Mouse (Mus musculus) adrenal gland, adult 18-20 months (tissue): ENCODE data around the gene Ptprd. TPM values are rescaled to one million over a fixed set of nuclear protein-coding genes. Genes with fewer than 3 reads are reported as not detected.

Experiments used
- DNase-seq, 2 experiments: peaks; one replicate each; pipeline ENCODE4 v3.0.0; 2021 to 2022; ENCODE audit warnings: low spot score in 2 of 2
- total RNA-seq, 2 experiments: library from RNA; stranded (reverse); gene quantifications; 1 replicate in 1 of 2; 2 replicates in 1 of 2; pipeline ENCODE4 v1.2.3; 2021

The Ptprd gene
- total RNA-seq, 2 experiments from 2014 or later = 65.4 to 86.4 TPM

GRCm38 (mm10) chr4:76344059-76344458 is 1867.7 kb downstream of the Ptprd start:
- DNase-seq = no peak

GRCm38 (mm10) chr4:76337926-76338325 is 1873.8 kb downstream of the Ptprd start:
- DNase-seq = no peak

- no peak for DNase-seq
Observed at GRCm38 (mm10) chr4:76327346-76327745, 1884.4 kb downstream of the Ptprd start.

GRCm38 (mm10) chr4:76325646-76326045 is 1886.1 kb downstream of the Ptprd start:
- DNase-seq = no peak

DNA sequence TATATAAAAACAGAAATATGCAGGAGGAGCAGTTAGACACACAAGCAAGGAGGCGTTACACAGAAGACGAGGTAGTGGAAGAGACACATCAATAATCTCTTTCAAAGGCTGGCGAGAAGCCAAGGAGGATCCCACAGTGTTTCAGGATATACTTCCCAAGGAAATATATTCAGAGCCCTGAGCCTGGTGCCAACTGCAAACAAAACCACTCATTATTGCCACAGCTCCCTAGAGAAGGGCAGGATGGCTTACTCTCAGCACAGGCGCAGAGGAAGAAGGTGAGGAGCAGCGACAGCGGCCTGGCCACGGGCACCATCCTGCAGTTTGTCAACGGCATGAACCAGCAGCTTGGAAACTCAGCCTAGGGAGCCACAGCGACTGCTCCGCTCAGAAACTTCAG is 1886.8 kb downstream of the Ptprd start:
- no peak for DNase-seq

DNA sequence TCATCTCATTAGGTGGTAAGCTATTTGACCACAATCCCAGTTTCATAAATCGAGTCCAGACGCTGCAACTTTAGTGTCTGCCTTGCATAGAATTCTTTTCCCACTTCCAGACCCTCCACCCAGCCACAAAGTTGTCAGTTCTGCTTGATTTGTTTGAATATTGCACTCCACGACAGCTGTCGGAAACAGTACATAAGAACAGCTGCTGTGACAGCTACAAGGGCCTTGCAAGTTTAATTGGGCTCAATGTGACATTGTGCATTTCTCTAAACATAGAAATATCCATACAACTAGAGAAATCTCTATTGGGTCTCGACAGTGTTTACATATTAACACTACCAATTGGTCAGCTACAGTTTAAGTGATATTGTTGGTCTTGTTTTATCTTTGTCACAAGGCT is 1887.3 kb downstream of the Ptprd start:
- no peak for DNase-seq

- no peak for DNase-seq
Observed at GRCm38 (mm10) chr4:76319874-76320273, 1891.9 kb downstream of the Ptprd start.

GRCm38 (mm10) chr4:76315977-76316376 is 1895.8 kb downstream of the Ptprd start:
- no peak for DNase-seq

- DNase-seq = no peak
Observed at GRCm38 (mm10) chr4:76313749-76314148, 1898.0 kb downstream of the Ptprd start.

DNA sequence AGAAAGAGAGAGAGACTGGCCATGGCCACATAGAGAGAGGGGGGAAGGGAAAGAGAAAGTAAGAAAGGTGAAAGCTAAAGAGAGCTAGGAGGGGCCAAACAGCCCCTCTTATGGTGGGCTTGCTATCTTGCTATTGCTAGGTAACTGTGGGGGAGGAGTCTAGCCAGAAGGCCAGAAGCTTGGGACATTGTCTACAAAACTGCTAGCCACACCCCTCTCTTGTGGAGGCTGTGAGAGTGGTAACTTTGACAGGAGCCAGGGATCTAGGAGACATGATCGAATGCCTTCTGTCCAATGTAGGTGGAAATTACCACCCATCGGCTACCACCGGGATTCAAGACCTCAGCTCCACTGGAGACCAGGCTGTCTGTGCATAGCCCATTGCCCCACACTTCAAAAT is 1899.2 kb downstream of the Ptprd start:
- DNase-seq = no peak

DNA sequence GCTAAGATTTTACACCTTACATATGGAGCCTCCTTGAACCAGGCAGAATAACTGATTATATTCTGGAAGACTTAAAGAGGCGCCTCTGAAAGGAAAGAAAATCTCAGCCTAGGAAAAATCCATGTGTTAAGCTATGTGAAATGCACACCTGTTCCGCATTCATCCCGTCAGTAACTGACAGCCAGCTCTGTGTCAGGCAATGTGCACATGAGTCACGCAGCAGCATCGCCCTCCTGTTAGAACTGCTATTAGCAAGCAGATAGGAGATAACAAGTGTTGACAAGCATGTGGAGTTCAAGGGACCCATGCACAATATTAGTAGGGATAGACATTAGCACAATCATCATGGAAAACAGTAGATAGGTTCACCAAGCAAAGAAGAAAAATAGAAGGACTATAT is 1905.8 kb downstream of the Ptprd start:
- DNase-seq = no peak

GRCm38 (mm10) chr4:76297375-76297774 is 1914.4 kb downstream of the Ptprd start:
- no peak for DNase-seq

GRCm38 (mm10) chr4:76292733-76293357 is 1918.9 kb downstream of the Ptprd start:
- no peak for DNase-seq

- no peak for DNase-seq
Observed at GRCm38 (mm10) chr4:76290484-76290818, 1921.3 kb downstream of the Ptprd start.

GRCm38 (mm10) chr4:76289612-76290483 is 1921.9 kb downstream of the Ptprd start:
- no peak for DNase-seq

DNA sequence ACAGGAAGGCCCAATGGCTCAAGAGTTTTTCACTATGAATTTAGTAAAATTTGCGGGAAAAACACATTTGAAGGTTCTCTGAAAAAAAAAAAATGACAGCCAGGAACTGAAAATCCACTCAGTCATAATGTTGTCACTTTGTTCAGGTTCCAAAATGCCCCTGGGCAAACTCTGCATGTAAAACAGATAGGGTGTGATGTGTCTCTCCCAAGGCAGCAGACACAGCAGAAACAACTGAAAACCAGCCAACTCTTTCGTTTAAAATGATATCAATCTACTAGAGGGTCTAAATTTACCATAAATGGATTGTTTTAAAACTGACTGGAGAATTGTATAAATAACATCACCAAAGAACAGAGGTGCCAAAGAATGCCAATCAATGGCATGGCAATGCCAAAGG is 1925.7 kb downstream of the Ptprd start:
- DNase-seq = no peak

GRCm38 (mm10) chr4:76282886-76283285 is 1928.9 kb downstream of the Ptprd start:
- no peak for DNase-seq

- no peak for DNase-seq
Observed at GRCm38 (mm10) chr4:76262727-76263126, 1949.0 kb downstream of the Ptprd start.

DNA sequence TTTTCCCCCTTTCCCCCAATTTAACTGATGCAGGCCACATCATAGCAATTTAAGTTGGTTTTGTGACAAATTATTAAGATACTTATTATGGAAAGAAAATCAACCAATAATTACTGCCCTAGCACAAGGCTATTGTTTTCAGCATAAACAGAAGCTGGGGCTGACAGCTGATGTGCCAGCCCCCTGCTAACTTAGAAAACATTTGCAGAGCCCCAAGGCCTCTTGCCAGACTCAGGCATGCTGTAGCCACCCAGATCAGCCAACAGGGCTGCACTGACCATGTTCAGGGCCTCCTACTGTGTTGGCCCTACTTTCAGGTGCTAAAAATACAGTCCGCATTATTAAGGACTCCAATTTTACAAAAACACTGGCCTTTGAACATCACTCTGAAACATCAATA is 1951.1 kb downstream of the Ptprd start:
- no peak for DNase-seq

DNA sequence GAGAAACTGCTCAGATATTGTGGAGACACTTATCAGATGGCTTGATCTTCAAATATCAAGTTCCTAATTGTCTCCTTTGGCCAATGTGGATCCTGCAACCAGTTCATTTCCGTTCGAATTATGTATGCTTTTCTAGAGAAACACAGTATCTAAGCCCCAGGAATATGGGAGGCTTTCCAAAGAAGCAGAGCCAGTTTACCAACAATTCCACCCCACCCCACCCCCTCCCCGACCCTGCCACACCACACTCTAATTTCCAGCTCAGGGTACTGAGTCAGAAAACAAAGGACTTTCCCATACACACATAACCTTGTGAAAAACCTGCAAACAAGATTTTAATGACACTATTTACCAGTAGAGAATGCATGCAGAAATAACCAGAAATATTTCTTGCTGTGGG is 1951.5 kb downstream of the Ptprd start:
- no peak for DNase-seq

DNA sequence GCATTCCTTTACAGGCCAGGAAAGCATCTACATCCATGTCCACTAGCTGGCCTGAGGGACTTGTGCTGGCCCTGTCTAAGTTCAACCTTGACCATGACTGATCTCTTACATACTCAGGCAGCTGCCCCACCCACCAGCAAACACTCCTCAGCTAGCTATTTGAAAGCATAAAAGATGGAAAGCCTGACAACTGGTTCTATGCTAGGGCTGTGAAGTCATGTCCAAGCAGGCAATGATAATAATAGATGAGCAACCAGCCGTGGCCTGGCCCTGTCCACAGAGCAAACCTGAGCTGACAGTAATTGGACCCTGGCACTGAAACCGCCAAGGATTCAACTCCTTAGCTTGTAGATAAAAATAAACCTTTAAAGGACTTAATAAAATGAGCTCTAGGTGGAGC is 1952.1 kb downstream of the Ptprd start:
- DNase-seq = no peak

DNA sequence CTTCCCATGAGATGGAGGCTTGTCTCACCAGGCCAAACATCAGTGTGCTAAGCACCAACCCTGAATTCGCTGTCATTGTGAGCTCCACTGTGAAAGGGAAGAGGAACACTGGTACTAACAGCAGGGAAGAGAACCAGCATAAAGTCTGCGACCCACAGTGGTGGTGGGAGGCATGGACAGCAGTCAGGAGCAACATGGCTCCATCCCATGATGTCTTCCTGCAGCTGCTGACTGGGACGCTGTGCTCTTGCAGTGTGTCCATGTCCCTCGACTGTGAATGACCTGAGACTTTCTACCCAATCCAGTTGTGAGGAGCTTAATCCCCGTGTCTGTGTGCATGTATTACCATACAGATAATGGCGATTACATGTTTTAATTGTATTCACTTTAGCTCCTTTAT is 1967.4 kb downstream of the Ptprd start:
- no peak for DNase-seq

DNA sequence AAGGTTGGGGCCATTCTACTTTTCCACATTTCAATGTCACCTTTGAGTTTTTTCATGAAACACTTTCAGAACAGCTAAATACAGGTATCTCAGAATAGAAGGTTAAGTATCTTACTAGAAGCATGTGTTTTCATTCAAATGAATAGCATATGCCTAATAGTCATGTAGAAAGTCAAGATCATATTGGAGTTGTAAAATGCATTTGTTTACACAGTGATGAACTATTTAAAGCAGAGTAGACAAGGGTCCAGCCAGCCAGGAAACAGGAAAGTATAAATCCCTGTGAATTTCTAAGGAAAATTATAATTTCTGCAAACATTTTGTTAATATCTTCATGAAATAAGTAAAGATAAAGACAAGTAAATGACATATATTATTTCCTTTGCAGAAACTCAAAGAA is 1970.2 kb downstream of the Ptprd start:
- no peak for DNase-seq
